In genomic region chr15:36360694-36361521, GRCm38 (mm10) we compare ENCODE assay signal across 10 mouse cellular contexts.
A peak's percentile ranks its signal among the peaks of the same experiment; 100 is the strongest.
DNase-seq lines count a peak whose midpoint lies in the region.
"Had no signal": no experiment of that assay in that cellular context is flagged by ENCODE, and none has a peak within 500 bp of the region (broad histone marks: within the 10 kb centered on the region; RNA-seq: fewer than 3 reads in every experiment).

No protein-coding gene starts in this region.

- peak; percentile 12 for DNase-seq in embryo, embryonic 10 days (ENCODE audit: low spot score)
- DNase-seq in embryo, embryonic 11 days, result no peak
- DNase-seq in ovary, adult 18-20 months (ENCODE audit: low spot score), result peak; percentile 12
- no peak for DNase-seq in ovary, postnatal 14 days (ENCODE audit: low spot score)
- peak; percentile 82 for DNase-seq in induced T-regulatory cell, adult 2 months (ENCODE audit: low read depth)
- DNase-seq in spleen, postnatal 36 days (ENCODE audit: low spot score in 2 of 2), result peak; percentile 45 to 73
- DNase-seq in layer of hippocampus, postnatal 14 days (ENCODE audit: low spot score in 2 of 2), result no peak
- no peak for DNase-seq in layer of hippocampus, adult 18-20 months (ENCODE audit: low spot score in 2 of 2)
- DNase-seq: adrenal gland, postnatal 36 days; thymus, postnatal 36 days had no signal

Comparison
In these comparisons a context has a peak if more than half of its experiments do, and no peak if none do; other contexts are left out.
1. DNase-seq: peak in embryo, embryonic 10 days (single experiment), ovary, adult 18-20 months (single experiment), induced T-regulatory cell, adult 2 months (single experiment) and spleen, postnatal 36 days (2 of 2); none in embryo, embryonic 11 days (single experiment), ovary, postnatal 14 days (single experiment), layer of hippocampus, postnatal 14 days (0 of 2) and layer of hippocampus, adult 18-20 months (0 of 2).